Mouse (Mus musculus) hindbrain, embryonic 12.5 days (tissue): ENCODE measurements around the gene Ints1. TPM values are rescaled to one million over a fixed set of nuclear protein-coding genes. Genes with fewer than 3 reads are reported as not detected.

Experiments used
- ATAC-seq: fragments of 200-750 bp; cut with Nextera tagmentation; 2 replicates; pipeline ENCODE4 v1.8.0; 2017; ENCODE audit warnings: moderate TSS enrichment; ENCODE audit not compliant: low FRiP score
- H3K27ac ChIP-seq: fragments of 300-500 bp; sonication (generic); 2 replicates; pipeline ENCODE4 v1.5.1; 2016; ENCODE audit warnings: mild to moderate bottlenecking
- H3K27me3 ChIP-seq: fragments of 300-500 bp; sonication (generic); 2 replicates; pipeline ENCODE4 v1.6.1; 2016; ENCODE audit warnings: mild to moderate bottlenecking
- H3K36me3 ChIP-seq: fragments of 300-500 bp; sonication (generic); 2 replicates; pipeline ENCODE4 v1.6.1; 2016; ENCODE audit warnings: mild to moderate bottlenecking
- H3K4me1 ChIP-seq: fragments of 300-500 bp; sonication (generic); 2 replicates; pipeline ENCODE4 v1.6.1; 2016
- H3K4me2 ChIP-seq: fragments of 300-500 bp; sonication (generic); replicated peaks from 2 replicates; pipeline ENCODE4 v1.6.1; 2016; ENCODE audit warnings: mild to moderate bottlenecking
- H3K4me3 ChIP-seq: fragments of 300-500 bp; sonication (generic); 2 replicates; pipeline ENCODE4 v1.5.1; 2016; ENCODE audit warnings: mild to moderate bottlenecking
- H3K9ac ChIP-seq: fragments of 300-500 bp; sonication (generic); 2 replicates; pipeline ENCODE4 v1.6.1; 2016; ENCODE audit warnings: mild to moderate bottlenecking, moderate library complexity
- H3K9me3 ChIP-seq: fragments of 300-500 bp; sonication (generic); replicated peaks from 2 replicates; pipeline ENCODE4 v1.6.1; 2016; ENCODE audit warnings: mild to moderate bottlenecking
- WGBS: fragments of 180-500 bp; shearing (Covaris S2); methylation state at CpG from one replicate; pipeline ENCODE4 v1.1.7; 2016; 5-methylcytosine and 5-hydroxymethylcytosine counted together
- polyA plus RNA-seq: library from polyadenylated mRNA; unstranded; fragments of >200 nt; fragmentation: Nextera tagmentation; extraction: Ambion mirVana; gene quantifications from 2 replicates; pipeline ENCODE4 v1.2.1, GENCODE M21; 2016

Gene Ints1
- polyA plus RNA-seq, 1 experiment from 2014 or later: 37.7 TPM

- H3K9me3 ChIP-seq: no peaks in the 10 kb centered on the region
- no peak for ATAC-seq
- no peak overlapping the region for H3K9ac ChIP-seq
- no peaks in the 10 kb centered on the region for H3K36me3 ChIP-seq
- H3K4me2 ChIP-seq: no peak overlapping the region
- H3K27me3 ChIP-seq: no peaks in the 10 kb centered on the region; the same call in 1 of the 2 replicates
- H3K4me3 ChIP-seq: no peak overlapping the region
- H3K4me1 ChIP-seq: peaks cover 33% of the 10 kb centered on the region
- no peak overlapping the region for H3K27ac ChIP-seq
- 92% methylated on average over 3 of the region's 3 CpGs for WGBS
Measured at GRCm38 (mm10) chr5:139726186-139726585, 49.3 kb downstream of the Ints1 start.

- Histone ChIP-seq H3K4me1 (peaks cover 17% of the 10 kb centered on the region), H3K9ac (no peak overlapping the region), H3K4me3 (no peak overlapping the region), H3K27me3 (no peaks in the 10 kb centered on the region), H3K36me3 (no peaks in the 10 kb centered on the region), H3K27ac (no peak overlapping the region), H3K4me2 (no peak overlapping the region), H3K9me3 (no peaks in the 10 kb centered on the region)
- WGBS: 52% methylated on average over 10 of the region's 10 CpGs
- ATAC-seq: no peak
Measured at GRCm38 (mm10) chr5:139724336-139725116, 50.9 kb downstream of the Ints1 start.

GRCm38 (mm10) chr5:139723113-139723512 is 52.4 kb downstream of the Ints1 start:
- H3K27me3 ChIP-seq: no peaks in the 10 kb centered on the region
- peaks cover 30% of the 10 kb centered on the region for H3K4me1 ChIP-seq
- H3K27ac ChIP-seq: no peak overlapping the region
- no peak overlapping the region for H3K4me3 ChIP-seq
- no peak overlapping the region for H3K9ac ChIP-seq
- H3K9me3 ChIP-seq: no peaks in the 10 kb centered on the region
- no peak for ATAC-seq
- 66% methylated on average over 9 of the region's 9 CpGs for WGBS
- no peak overlapping the region for H3K4me2 ChIP-seq
- no peaks in the 10 kb centered on the region for H3K36me3 ChIP-seq

GRCm38 (mm10) chr5:139722709-139723108 is 52.8 kb downstream of the Ints1 start:
- Histone ChIP-seq H3K9ac (no peak overlapping the region), H3K27ac (no peak overlapping the region), H3K27me3 (no peaks in the 10 kb centered on the region), H3K36me3 (no peaks in the 10 kb centered on the region), H3K4me1 (peaks cover 30% of the 10 kb centered on the region), H3K9me3 (no peaks in the 10 kb centered on the region), H3K4me2 (no peak overlapping the region), H3K4me3 (no peak overlapping the region)
- WGBS: 54% methylated on average over 6 of the region's 6 CpGs
- no peak for ATAC-seq

GRCm38 (mm10) chr5:139718949-139719348 is 56.5 kb downstream of the Ints1 start:
- no peaks in the 10 kb centered on the region for H3K27me3 ChIP-seq
- ATAC-seq: peak; percentile 39; the same call in 1 of the 2 replicates
- H3K4me2 ChIP-seq: no peak overlapping the region
- no peak overlapping the region for H3K4me3 ChIP-seq
- H3K9ac ChIP-seq: no peak overlapping the region
- no peaks in the 10 kb centered on the region for H3K9me3 ChIP-seq
- 73% methylated on average over 6 of the region's 7 CpGs for WGBS
- H3K36me3 ChIP-seq: no peaks in the 10 kb centered on the region; the same call in 1 of the 2 replicates
- H3K4me1 ChIP-seq: peaks cover 17% of the 10 kb centered on the region
- H3K27ac ChIP-seq: no peak overlapping the region

GRCm38 (mm10) chr5:139718540-139718939 is 56.9 kb downstream of the Ints1 start:
- Histone ChIP-seq H3K36me3 (no peaks in the 10 kb centered on the region; the same call in 1 of the 2 replicates), H3K9ac (no peak overlapping the region), H3K4me3 (no peak overlapping the region), H3K27me3 (no peaks in the 10 kb centered on the region), H3K4me1 (peaks cover 17% of the 10 kb centered on the region), H3K9me3 (no peaks in the 10 kb centered on the region), H3K27ac (0 out of 2 replicates have a peak overlapping the region, but pooled peaks have one; percentile 8), H3K4me2 (no peak overlapping the region)
- WGBS: 61% methylated on average over 6 of the region's 6 CpGs
- ATAC-seq: no peak

- no peak overlapping the region for H3K4me3 ChIP-seq
- no peak overlapping the region for H3K9ac ChIP-seq
- no peak overlapping the region for H3K4me2 ChIP-seq
- no peak for ATAC-seq
- H3K27ac ChIP-seq: no peak overlapping the region
- H3K9me3 ChIP-seq: no peaks in the 10 kb centered on the region
- no peaks in the 10 kb centered on the region; the same call in 1 of the 2 replicates for H3K36me3 ChIP-seq
- H3K27me3 ChIP-seq: no peaks in the 10 kb centered on the region
- peaks cover 13% of the 10 kb centered on the region for H3K4me1 ChIP-seq
- 98% methylated on average over 2 of the region's 2 CpGs for WGBS
Measured at GRCm38 (mm10) chr5:139717723-139718122, 57.8 kb downstream of the Ints1 start.

- H3K9me3 ChIP-seq: peaks cover 6% of the 10 kb centered on the region; the same call in 1 of the 2 replicates
- WGBS: 96% methylated on average over 10 of the region's 10 CpGs
Measured at GRCm38 (mm10) chr5:139706496-139706895, 69.0 kb downstream of the Ints1 start.

GRCm38 (mm10) chr5:139702905-139703304 is 72.6 kb downstream of the Ints1 start:
- Histone ChIP-seq H3K4me1 (no peaks in the 10 kb centered on the region), H3K9me3 (peaks cover 6% of the 10 kb centered on the region; the same call in 1 of the 2 replicates), H3K4me2 (no peak overlapping the region), H3K27me3 (peaks cover 2% of the 10 kb centered on the region; the same call in 1 of the 2 replicates), H3K27ac (no peak overlapping the region), H3K9ac (no peak overlapping the region), H3K4me3 (no peak overlapping the region), H3K36me3 (peaks cover 6% of the 10 kb centered on the region)
- WGBS: 69% methylated on average over 2 of the region's 2 CpGs
- ATAC-seq: no peak

More at GRCm38 (mm10) chr5:139706496-139706895, 69.0 kb downstream of the Ints1 start:
- no peak overlapping the region for H3K27ac ChIP-seq
- no peaks in the 10 kb centered on the region for H3K4me1 ChIP-seq
- H3K36me3 ChIP-seq: peaks cover 37% of the 10 kb centered on the region
- no peak for ATAC-seq
- H3K4me2 ChIP-seq: no peak overlapping the region
- no peak overlapping the region for H3K4me3 ChIP-seq
- no peak overlapping the region for H3K9ac ChIP-seq
- no peaks in the 10 kb centered on the region; the same call in 1 of the 2 replicates for H3K27me3 ChIP-seq

GRCm38 (mm10) chr5:139702236-139702635 is 73.2 kb downstream of the Ints1 start:
- no peaks in the 10 kb centered on the region for H3K4me1 ChIP-seq
- no peak overlapping the region for H3K4me2 ChIP-seq
- H3K9ac ChIP-seq: no peak overlapping the region
- 70% methylated on average over 10 of the region's 10 CpGs for WGBS
- H3K9me3 ChIP-seq: peaks cover 6% of the 10 kb centered on the region; the same call in 1 of the 2 replicates
- no peak overlapping the region for H3K4me3 ChIP-seq
- peaks cover 6% of the 10 kb centered on the region for H3K36me3 ChIP-seq
- no peak for ATAC-seq
- no peak overlapping the region for H3K27ac ChIP-seq
- peaks cover 5% of the 10 kb centered on the region; the same call in 1 of the 2 replicates for H3K27me3 ChIP-seq
